Mouse (Mus musculus) C2C12 (cell line): ENCODE measurements around the gene Rnf17.

Experiments
- CEBPB ChIP-seq: IDR thresholded peaks from one replicate; pipeline ENCODE4 v1.6.1; 2011; ENCODE audit warnings: low read depth, mild to moderate bottlenecking, control low read depth, moderate library complexity
- CTCF ChIP-seq: IDR thresholded peaks from one replicate; pipeline ENCODE4 v1.5.1; 2011; ENCODE audit not compliant: control insufficient read depth, insufficient read depth, insufficient read length
- FOSL1 ChIP-seq: IDR thresholded peaks from one replicate; pipeline ENCODE4 v1.8.0; 2011; ENCODE audit warnings: mild to moderate bottlenecking, low read length; ENCODE audit not compliant: poor library complexity, insufficient read depth, severe bottlenecking
- MAX ChIP-seq: IDR thresholded peaks from one replicate; pipeline ENCODE4 v1.6.1; 2011; ENCODE audit warnings: mild to moderate bottlenecking, control low read depth
- MYOD1 ChIP-seq: IDR thresholded peaks from one replicate; pipeline ENCODE4 v1.6.1; 2011; ENCODE audit warnings: low read depth; ENCODE audit not compliant: control insufficient read depth, insufficient read length
- MYOG ChIP-seq: IDR thresholded peaks from one replicate; pipeline ENCODE4 v1.6.1; 2011; ENCODE audit not compliant: control insufficient read depth, insufficient read length; ENCODE audit errors: extremely low read depth
- USF1 ChIP-seq: IDR thresholded peaks from one replicate; pipeline ENCODE4 v1.6.1; 2011; ENCODE audit warnings: low read depth, mild to moderate bottlenecking, control low read depth, moderate library complexity

- TF ChIP-seq CTCF (no peak), USF1 (no peak), MAX (no peak), MYOG (no peak), MYOD1 (no peak), FOSL1 (no peak), CEBPB (no peak)
Measured at GRCm38 (mm10) chr14:56393704-56394312, 8.6 kb upstream of the Rnf17 start.
